Mouse (Mus musculus) effector memory CD4-positive, alpha-beta T cell, adult 5 months (primary cell): ENCODE measurements around the gene Ubqlnl. TPM values are rescaled to one million over a fixed set of nuclear protein-coding genes. Genes with fewer than 3 reads are reported as not detected.

Experiments used
- polyA plus RNA-seq: library from polyadenylated mRNA; unstranded; fragments of 100-300 nt; shearing (Covaris generic); gene quantifications from one replicate; pipeline ENCODE4 v1.2.1, GENCODE M21; 2017

The Ubqlnl gene
- polyA plus RNA-seq: not detected

GRCm38 (mm10) chr7:104150456-104150855, at the start of gene Ubqlnl:
TSS of gene Ubqlnl (minus strand) at chr7:104150556.

GRCm38 (mm10) chr7:104195885-104196284, 45.5 kb upstream of the Ubqlnl start, which contains the start of gene Olfr649:
TSS of gene Olfr649 (minus strand) at chr7:104195985.

GRCm38 (mm10) chr7:104183292-104183691, 32.9 kb upstream of the Ubqlnl start, which contains the start of gene Olfr648:
TSS of gene Olfr648 (minus strand) at chr7:104183392.

GRCm38 (mm10) chr7:104143179-104143578, 7.2 kb downstream of the Ubqlnl start, which contains the start of gene Ubqln3:
TSS of gene Ubqln3 (minus strand) at chr7:104143279.

GRCm38 (mm10) chr7:104137305-104137704, 13.1 kb downstream of the Ubqlnl start, which contains the start of gene Olfr643:
TSS of gene Olfr643 (minus strand) at chr7:104137405.

GRCm38 (mm10) chr7:104129726-104130125, 20.6 kb downstream of the Ubqlnl start, which contains the start of gene Ubqln5:
TSS of gene Ubqln5 (minus strand) at chr7:104129826.

GRCm38 (mm10) chr7:104104757-104104972, 45.7 kb downstream of the Ubqlnl start, which contains the start of gene Olfr646:
TSS of gene Olfr646 (plus strand) at chr7:104104873.

Other genes with a start within 250 kb of the Ubqlnl start
- not detected for gene Olfr65, start 247.1 kb downstream of the Ubqlnl start, polyA plus RNA-seq
- not detected for gene Olfr631, start 221.7 kb downstream of the Ubqlnl start, polyA plus RNA-seq
- not detected for gene Olfr632, start 216.2 kb downstream of the Ubqlnl start, polyA plus RNA-seq
- gene Olfr633, start 206.1 kb downstream of the Ubqlnl start, polyA plus RNA-seq: not detected
- gene Olfr635, start 179.4 kb downstream of the Ubqlnl start, polyA plus RNA-seq: 0.06 TPM
- gene Olfr638, start 151.8 kb downstream of the Ubqlnl start, polyA plus RNA-seq: not detected
- not detected for gene Olfr639, start 133.3 kb downstream of the Ubqlnl start, polyA plus RNA-seq
- not detected for gene Olfr640, start 125.0 kb downstream of the Ubqlnl start, polyA plus RNA-seq
- not detected for gene Olfr641, start 115.1 kb downstream of the Ubqlnl start, polyA plus RNA-seq
- gene Olfr642, start 97.9 kb downstream of the Ubqlnl start, polyA plus RNA-seq: not detected
- 0.25 TPM for gene 4930516K23Rik, start 89.1 kb downstream of the Ubqlnl start, polyA plus RNA-seq
- gene Olfr644, start 78.7 kb downstream of the Ubqlnl start, polyA plus RNA-seq: not detected
- not detected for gene Olfr645, start 65.1 kb downstream of the Ubqlnl start, polyA plus RNA-seq
- gene Olfr646, start 45.7 kb downstream of the Ubqlnl start, polyA plus RNA-seq: not detected
- gene Ubqln5, start 20.7 kb downstream of the Ubqlnl start, polyA plus RNA-seq: not detected
- not detected for gene Olfr643, start 13.2 kb downstream of the Ubqlnl start, polyA plus RNA-seq
- not detected for gene Ubqln3, start 7.3 kb downstream of the Ubqlnl start, polyA plus RNA-seq
- gene Olfm5, start 14.3 kb upstream of the Ubqlnl start, polyA plus RNA-seq: not detected
- gene Olfr648, start 32.8 kb upstream of the Ubqlnl start, polyA plus RNA-seq: 0.17 TPM
- not detected for gene Olfr649, start 45.4 kb upstream of the Ubqlnl start, polyA plus RNA-seq
- 2.8 TPM for gene Trim6, start 68.2 kb upstream of the Ubqlnl start, polyA plus RNA-seq
- gene Trim34a, start 93.9 kb upstream of the Ubqlnl start, polyA plus RNA-seq: 27.7 TPM
- 17.1 TPM for gene Trim5, start 137.5 kb upstream of the Ubqlnl start, polyA plus RNA-seq
- gene Trim12a, start 164.9 kb upstream of the Ubqlnl start, polyA plus RNA-seq: 110 TPM
- not detected for gene Trim34b, start 178.9 kb upstream of the Ubqlnl start, polyA plus RNA-seq
- 7.9 TPM for gene Trim12c, start 202.8 kb upstream of the Ubqlnl start, polyA plus RNA-seq
- 0.52 TPM for gene Trim30b, start 219.3 kb upstream of the Ubqlnl start, polyA plus RNA-seq